Mouse (Mus musculus) intestine, embryonic 14.5 days (tissue): ENCODE measurements around the gene Cep104. TPM values are rescaled to one million over a fixed set of nuclear protein-coding genes. Genes with fewer than 3 reads are reported as not detected.

ENCODE experiments used
- ATAC-seq: fragments of 200-750 bp; cut with Nextera tagmentation; replicated peaks from 2 replicates; pipeline ENCODE4 v1.8.0; 2017; ENCODE audit warnings: low read depth, moderate number of reproducible peaks, moderate TSS enrichment, moderate library complexity; ENCODE audit not compliant: low FRiP score, low TSS enrichment
- DNase-seq: peaks from one replicate; pipeline ENCODE4 v3.0.0-alpha.2; 2018; ENCODE audit warnings: low spot score
- H3K27ac ChIP-seq: fragments of 300-500 bp; sonication (generic); 2 replicates; pipeline ENCODE4 v1.5.1; 2014; ENCODE audit warnings: low read depth, mild to moderate bottlenecking, control low read depth
- H3K27me3 ChIP-seq: fragments of 300-500 bp; sonication (generic); replicated peaks from 2 replicates; pipeline ENCODE4 v1.6.1; 2014; ENCODE audit warnings: low read length, control low read depth; ENCODE audit not compliant: control insufficient read depth, insufficient read depth
- H3K36me3 ChIP-seq: fragments of 300-500 bp; sonication (generic); 2 replicates; pipeline ENCODE4 v1.6.1; 2014; ENCODE audit warnings: low read length, control low read depth; ENCODE audit not compliant: control insufficient read depth, insufficient read depth
- H3K4me1 ChIP-seq: fragments of 300-500 bp; sonication (generic); replicated peaks from 2 replicates; pipeline ENCODE4 v1.6.1; 2014; ENCODE audit warnings: low read length, control low read depth, mixed read lengths; ENCODE audit not compliant: control insufficient read depth, insufficient read depth
- H3K4me2 ChIP-seq: fragments of 300-500 bp; sonication (generic); 2 replicates; pipeline ENCODE4 v1.6.1; 2014; ENCODE audit warnings: low read length
- H3K4me3 ChIP-seq: fragments of 300-500 bp; sonication (generic); 2 replicates; pipeline ENCODE4 v1.5.1; 2014; ENCODE audit warnings: low read depth, low read length, control low read depth, mixed read lengths
- H3K9ac ChIP-seq: fragments of 300-500 bp; sonication (generic); 2 replicates; pipeline ENCODE4 v1.6.1; 2014; ENCODE audit warnings: mild to moderate bottlenecking, low read length
- H3K9me3 ChIP-seq: fragments of 300-500 bp; sonication (generic); 2 replicates; pipeline ENCODE4 v1.6.1; 2016; ENCODE audit warnings: low read length, control low read depth; ENCODE audit not compliant: control insufficient read depth
- WGBS: fragments of 180-500 bp; shearing (Covaris S2); extraction: QIAGEN DNeasy Blood & Tissue Kit; methylation state at CpG from one replicate; pipeline ENCODE4 v1.1.7; 2014; 5-methylcytosine and 5-hydroxymethylcytosine counted together
- polyA plus RNA-seq: library from polyadenylated mRNA; unstranded; fragments of >200 nt; fragmentation: Nextera tagmentation; extraction: Ambion mirVana; gene quantifications from 2 replicates; pipeline ENCODE4 v1.2.1, GENCODE M21; 2014

The Cep104 gene
- polyA plus RNA-seq, 1 experiment from 2014 or later = 14.8 TPM

GRCm38 (mm10) chr4:153951150-153951549 is 23.8 kb upstream of the Cep104 start:
- Histone ChIP-seq H3K9ac (no peak overlapping the region), H3K36me3 (no peaks in the 10 kb centered on the region), H3K27ac (no peak overlapping the region), H3K4me1 (no peaks in the 10 kb centered on the region), H3K4me2 (no peak overlapping the region), H3K4me3 (no peak overlapping the region), H3K27me3 (peaks cover 3% of the 10 kb centered on the region; the same call in 1 of the 2 replicates), H3K9me3 (no peaks in the 10 kb centered on the region)
- DNase-seq (no peak), ATAC-seq (no peak)
- 63% methylated on average over 3 of the region's 3 CpGs for whole genome bisulfite sequencing

DNA sequence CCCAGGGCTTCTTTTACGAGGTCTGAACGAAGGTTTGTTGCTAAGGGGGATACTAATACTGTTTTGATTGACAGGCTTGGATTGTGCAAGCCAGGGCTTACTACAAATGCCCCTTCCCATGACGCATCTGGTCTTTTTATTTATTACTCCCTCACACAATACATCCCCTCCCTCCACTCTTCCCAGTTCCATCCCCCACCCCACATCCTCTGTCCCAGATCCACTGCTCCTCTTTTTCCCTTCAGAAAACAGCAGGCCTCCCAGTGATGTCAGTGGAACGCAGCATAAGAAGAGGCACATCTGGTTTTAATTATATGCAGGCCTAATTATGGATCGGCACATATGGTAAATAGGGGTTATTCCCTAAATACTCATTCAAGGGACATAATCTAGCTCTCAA is 23.3 kb upstream of the Cep104 start:
- H3K9ac ChIP-seq = no peak overlapping the region
- no peak overlapping the region for H3K4me3 ChIP-seq
- no peak for ATAC-seq
- DNase-seq = no peak
- peaks cover 3% of the 10 kb centered on the region; the same call in 1 of the 2 replicates for H3K27me3 ChIP-seq
- WGBS = 58% methylated on average over 5 of the region's 5 CpGs
- no peak overlapping the region for H3K27ac ChIP-seq
- H3K9me3 ChIP-seq = no peaks in the 10 kb centered on the region
- H3K36me3 ChIP-seq = no peaks in the 10 kb centered on the region
- no peak overlapping the region for H3K4me2 ChIP-seq
- H3K4me1 ChIP-seq = no peaks in the 10 kb centered on the region

GRCm38 (mm10) chr4:153955651-153956050 is 19.3 kb upstream of the Cep104 start:
- no peak for ATAC-seq
- DNase-seq = no peak
- Histone ChIP-seq H3K9ac (no peak overlapping the region), H3K4me2 (no peak overlapping the region), H3K4me1 (peaks cover 11% of the 10 kb centered on the region; the same call in 1 of the 2 replicates), H3K4me3 (no peak overlapping the region), H3K9me3 (no peaks in the 10 kb centered on the region), H3K27ac (no peak overlapping the region), H3K36me3 (peaks cover 12% of the 10 kb centered on the region), H3K27me3 (peaks cover 3% of the 10 kb centered on the region; the same call in 1 of the 2 replicates)
- WGBS = 79% methylated on average over 8 of the region's 8 CpGs

- Histone ChIP-seq H3K4me1 (peaks cover 11% of the 10 kb centered on the region; the same call in 1 of the 2 replicates), H3K36me3 (peaks cover 24% of the 10 kb centered on the region), H3K4me2 (peak within 1 kb of the TSS; percentile 66), H3K9ac (peak within 1 kb of the TSS; percentile 84), H3K9me3 (no peaks in the 10 kb centered on the region), H3K27me3 (peaks cover 3% of the 10 kb centered on the region; the same call in 1 of the 2 replicates), H3K4me3 (peak within 1 kb of the TSS; percentile 85), H3K27ac (peak within 1 kb of the TSS; percentile 83)
- WGBS = 2% methylated on average over 46 of the region's 67 CpGs
- DNase-seq = peak; percentile 96
- ATAC-seq = peak; percentile 98
Measured at GRCm38 (mm10) chr4:153956569-153957405, 18.2 kb upstream of the Cep104 start, which contains the start of gene A430005L14Rik. Gene A430005L14Rik (plus strand): TSS chr4:153957237.

- H3K27me3 ChIP-seq = peaks cover 3% of the 10 kb centered on the region; the same call in 1 of the 2 replicates
- WGBS = under 1% methylated on average over 37 of the region's 37 CpGs
- peaks cover 32% of the 10 kb centered on the region for H3K36me3 ChIP-seq
- ATAC-seq (no peak; the same call in 1 of the 2 replicates), DNase-seq (peak; percentile 89)
- peak overlapping the region; percentile 83 for H3K27ac ChIP-seq
- peak overlapping the region; percentile 84 for H3K9ac ChIP-seq
- peak overlapping the region; percentile 85 for H3K4me3 ChIP-seq
- no peaks in the 10 kb centered on the region for H3K9me3 ChIP-seq
- H3K4me1 ChIP-seq = peaks cover 11% of the 10 kb centered on the region; the same call in 1 of the 2 replicates
- peak overlapping the region; percentile 66 for H3K4me2 ChIP-seq
Measured at GRCm38 (mm10) chr4:153957444-153958250, 17.3 kb upstream of the Cep104 start.

DNA sequence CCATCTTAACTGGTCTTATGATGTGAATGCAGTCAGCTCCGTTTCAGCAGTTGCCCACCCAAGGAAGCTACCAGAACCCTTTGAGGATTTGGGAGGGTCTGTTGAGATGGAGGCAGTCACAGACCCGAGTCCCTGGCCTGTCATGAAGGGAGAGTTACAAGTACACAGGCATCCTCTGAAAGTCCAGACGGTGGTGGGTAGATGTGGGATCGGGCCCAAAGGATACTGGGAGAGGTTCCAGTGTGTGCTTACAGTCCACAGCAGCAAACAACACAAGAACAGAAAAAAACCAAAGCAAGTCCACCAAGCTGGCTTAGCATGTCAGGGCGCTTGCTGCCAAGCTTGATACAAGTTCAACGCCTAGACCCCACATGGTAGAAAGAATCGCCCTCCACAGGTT is 12.4 kb upstream of the Cep104 start:
- no peak for ATAC-seq

GRCm38 (mm10) chr4:153966651-153967050 is 8.3 kb upstream of the Cep104 start:
- Histone ChIP-seq H3K27me3 (no peaks in the 10 kb centered on the region), H3K36me3 (peaks cover 72% of the 10 kb centered on the region), H3K9me3 (no peaks in the 10 kb centered on the region), H3K4me2 (no peak overlapping the region), H3K4me3 (no peak overlapping the region), H3K4me1 (no peaks in the 10 kb centered on the region), H3K9ac (no peak overlapping the region), H3K27ac (no peak overlapping the region)
- DNase-seq (no peak), ATAC-seq (no peak)
- WGBS = 84% methylated on average over 5 of the region's 5 CpGs

More for the DNA sequence above, 12.4 kb upstream of the Cep104 start:
- Histone ChIP-seq H3K36me3 (peaks cover 63% of the 10 kb centered on the region), H3K27ac (no peak overlapping the region), H3K4me1 (peaks cover 11% of the 10 kb centered on the region; the same call in 1 of the 2 replicates), H3K9me3 (no peaks in the 10 kb centered on the region), H3K27me3 (no peaks in the 10 kb centered on the region), H3K4me3 (no peak overlapping the region), H3K4me2 (no peak overlapping the region), H3K9ac (no peak overlapping the region)
- 81% methylated on average over 7 of the region's 7 CpGs for WGBS
- no peak for DNase-seq

DNA sequence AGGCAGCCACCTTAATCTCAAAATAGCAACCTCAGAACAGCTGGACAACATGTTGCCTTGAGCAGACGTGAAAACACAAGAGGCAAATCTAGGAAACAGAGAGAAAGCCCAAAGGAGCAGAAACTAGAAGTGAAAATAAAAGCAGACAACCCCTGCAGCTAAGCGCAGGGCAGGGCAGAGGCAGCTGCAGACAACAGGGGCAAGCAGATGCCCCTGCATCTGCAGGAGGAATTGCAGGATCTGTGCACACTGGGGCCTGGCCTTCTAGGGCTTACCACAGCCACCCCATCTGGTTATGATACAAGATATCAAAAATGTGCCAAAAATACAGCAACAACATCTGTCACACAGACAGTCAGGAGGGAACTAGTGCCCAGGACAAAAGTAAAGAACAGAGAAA is 7.4 kb upstream of the Cep104 start:
- Histone ChIP-seq H3K27ac (no peak overlapping the region), H3K4me2 (no peak overlapping the region), H3K4me3 (no peak overlapping the region), H3K9ac (no peak overlapping the region), H3K27me3 (no peaks in the 10 kb centered on the region), H3K4me1 (no peaks in the 10 kb centered on the region), H3K36me3 (peaks cover 68% of the 10 kb centered on the region), H3K9me3 (no peaks in the 10 kb centered on the region)
- WGBS = 87% methylated on average over 2 of the region's 2 CpGs
- no peak for DNase-seq
- no peak for ATAC-seq
